Mouse (Mus musculus): Measurements from ENCODE around the gene Myzap. TPM values are rescaled to one million over a fixed set of nuclear protein-coding genes. Genes with fewer than 3 reads are reported as not detected.

Gene Myzap
- polyA plus RNA-seq, 1 experiment from 2014 or later: 14.8 TPM

DNA sequence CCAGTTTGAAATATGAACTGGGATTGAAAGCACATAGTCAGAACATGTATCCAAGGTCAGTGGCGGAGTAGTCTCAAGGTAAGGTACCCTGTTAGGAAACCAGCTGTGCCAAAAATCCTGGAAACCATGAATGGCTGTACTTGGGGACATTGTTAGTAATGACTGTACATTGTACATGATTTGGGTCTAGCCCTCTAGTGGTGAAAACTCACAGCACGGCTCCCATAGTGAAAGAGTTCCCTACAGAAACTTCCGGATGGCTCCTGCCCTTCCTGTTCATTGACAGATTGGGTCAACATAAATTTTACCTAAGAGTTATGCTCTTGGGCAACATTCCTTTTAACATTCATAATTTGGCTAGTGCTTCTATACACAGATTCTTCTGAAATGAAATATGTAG, 126.0 kb downstream of the Myzap start:
- Histone ChIP-seq H3K36me3 (no peaks in the 10 kb centered on the region), H3K27me3 (no peaks in the 10 kb centered on the region), H3K4me3 (no peak overlapping the region), H3K9me3 (no peaks in the 10 kb centered on the region), H3K4me1 (no peaks in the 10 kb centered on the region), H3K4me2 (replicated peaks) (no peak overlapping the region), H3K9ac (no peak overlapping the region), H3K27ac (no peak overlapping the region)
- 74% methylated on average over 3 of the region's 3 CpGs for WGBS
- no peak for ATAC-seq (ENCODE audit: low FRiP score, low read depth)

DNA sequence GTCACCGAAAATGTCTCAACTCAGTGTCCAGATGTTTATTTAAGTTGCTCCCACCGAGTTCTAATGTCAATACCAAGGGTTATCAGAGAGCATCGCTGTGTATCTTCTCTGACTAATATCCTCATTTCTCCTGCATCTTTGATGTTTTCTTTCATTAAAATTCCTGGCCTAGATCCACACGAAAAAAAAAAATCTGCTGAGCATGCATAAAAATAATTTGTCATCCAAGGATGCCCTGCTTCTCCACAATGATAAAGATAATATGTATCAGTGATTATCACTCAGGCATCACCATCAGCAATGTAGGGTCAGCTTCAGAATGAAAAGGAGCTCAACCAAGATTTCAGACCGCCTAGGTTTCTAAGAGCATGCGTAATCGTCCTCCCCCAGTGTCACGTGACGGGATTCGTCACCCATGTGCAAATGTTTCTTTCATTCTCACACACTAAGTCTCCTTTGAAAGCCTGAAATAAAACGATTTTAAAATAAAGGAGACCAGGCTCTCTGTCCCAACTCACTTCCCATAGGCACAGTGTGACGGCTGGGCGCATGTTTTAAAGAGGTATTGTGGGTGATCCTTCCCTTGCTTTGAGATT, 129.0 kb downstream of the Myzap start:
- Histone ChIP-seq H3K4me3 (no peak overlapping the region), H3K4me2 (replicated peaks) (no peak overlapping the region), H3K9ac (no peak overlapping the region), H3K36me3 (no peaks in the 10 kb centered on the region), H3K4me1 (no peaks in the 10 kb centered on the region), H3K9me3 (no peaks in the 10 kb centered on the region), H3K27ac (no peak overlapping the region), H3K27me3 (0 out of 2 replicates have a peak, but pooled peaks cover 11% of the 10 kb centered on the region)
- no peak for ATAC-seq (ENCODE audit: low FRiP score, low read depth)
- 74% methylated on average over 13 of the region's 13 CpGs for WGBS

DNA sequence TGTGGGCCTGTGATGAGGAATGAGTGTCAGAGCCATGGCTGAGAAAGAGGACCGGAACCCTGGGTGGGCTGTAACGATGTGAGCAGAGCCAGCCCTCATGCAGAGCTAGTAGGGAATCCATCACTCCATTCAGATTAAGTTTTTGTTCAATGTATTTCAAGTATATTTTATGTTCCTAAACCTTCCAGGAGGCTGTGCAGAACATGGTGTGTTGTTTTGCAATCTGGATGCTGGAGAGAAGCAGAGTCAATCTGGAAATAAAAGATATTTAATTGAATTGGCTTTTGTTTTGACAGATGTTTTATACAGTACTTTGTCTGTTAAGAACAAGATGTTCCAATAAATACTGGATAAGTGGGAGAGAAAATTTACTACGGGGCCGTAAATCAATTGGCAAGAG, 135.4 kb downstream of the Myzap start:
- H3K9me3 ChIP-seq: no peaks in the 10 kb centered on the region
- 61% methylated on average over 4 of the region's 4 CpGs for WGBS
- H3K9ac ChIP-seq: no peak overlapping the region
- ATAC-seq (ENCODE audit: low FRiP score, low read depth): no peak
- H3K27me3 ChIP-seq: peaks cover 21% of the 10 kb centered on the region
- H3K4me3 ChIP-seq: no peak overlapping the region
- no peak overlapping the region for H3K4me2 ChIP-seq (replicated peaks)
- H3K36me3 ChIP-seq: no peaks in the 10 kb centered on the region
- H3K27ac ChIP-seq: no peak overlapping the region
- peaks cover under 1% of the 10 kb centered on the region; the same call in 1 of the 2 replicates for H3K4me1 ChIP-seq

Other genes with a start within 250 kb of the Myzap start
- 512 and 546 TPM in 2 replicates for gene Polr2m, start 106.4 kb downstream of the Myzap start, polyA plus RNA-seq (2015; fragmentation: Nextera tagmentation; extraction: Ambion mirVana)
- 11.3 and 13.6 TPM in 2 replicates for gene Cgnl1, start 179.2 kb upstream of the Myzap start, polyA plus RNA-seq (2015; fragmentation: Nextera tagmentation; extraction: Ambion mirVana)

Data from limb, embryonic 13.5 days (tissue).